Mouse (Mus musculus) fibroblast of lung, adult 2 months (primary cell): Measurements from ENCODE around the gene Zfp940.
"Not testable (repeated sequence)": the region's sequence is repeated elsewhere in the genome, so short reads cannot be mapped to it uniquely, and the experiment has no call there.

Experiments used
- DNase-seq: peaks from one replicate; pipeline ENCODE4 v3.0.0-alpha.2; 2011; ENCODE audit warnings: low read depth

The Zfp940 gene

DNA sequence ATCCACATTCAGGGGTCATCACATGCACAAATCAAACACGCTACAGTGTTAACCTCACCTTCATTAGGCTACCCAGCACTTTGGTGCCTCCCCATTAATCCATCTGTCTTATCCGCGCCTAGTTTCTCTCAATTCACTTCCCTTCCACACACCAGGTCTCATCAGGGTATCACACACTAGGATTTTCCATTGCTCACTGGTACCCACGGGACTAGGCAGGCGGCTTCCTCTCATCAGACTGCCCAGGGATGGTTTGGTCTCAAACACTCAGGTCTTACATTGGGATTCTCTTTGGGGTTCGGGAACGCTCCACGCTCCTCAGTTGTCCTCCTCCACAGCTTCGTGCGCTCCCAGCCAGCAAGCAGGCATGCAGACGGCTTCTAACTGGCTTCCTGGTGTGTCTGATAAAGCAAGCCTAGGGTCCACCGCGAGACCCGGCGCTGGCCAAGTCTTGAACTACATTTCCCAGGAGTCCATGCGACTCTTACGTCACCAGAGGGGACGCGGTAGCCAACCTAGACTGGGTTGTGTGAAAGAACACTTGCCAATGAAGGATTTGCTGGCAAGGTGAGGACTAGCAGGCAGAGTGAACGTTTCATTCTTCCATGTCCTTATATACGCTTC, at the start of gene Zfp940:
Gene Zfp940 (minus strand): TSS at position 451 of the 624 bp plus-strand sequence.
- DNase-seq, result peak; percentile 60

DNA sequence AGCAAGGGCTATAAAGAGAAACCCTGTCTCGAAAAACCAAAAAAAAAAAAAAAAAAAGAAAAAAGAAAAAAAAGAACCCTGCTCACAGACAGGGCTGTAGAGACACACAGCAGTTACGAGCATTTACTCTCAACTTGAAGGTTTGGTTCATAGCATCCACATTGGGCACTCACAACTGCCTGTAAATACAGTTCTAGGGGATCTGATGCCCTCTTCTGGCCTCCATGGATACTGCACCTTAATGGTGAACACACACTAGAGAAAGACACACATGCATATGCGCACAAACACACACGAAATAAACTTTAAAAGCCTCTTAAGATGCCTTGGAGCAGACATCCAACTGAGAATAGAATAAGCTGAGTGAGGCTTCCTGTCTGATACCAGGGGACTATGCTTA, 44.9 kb upstream of the Zfp940 start:
- no peak for DNase-seq

- DNase-seq, result no peak
Observed at GRCm38 (mm10) chr7:29892756-29893155, 39.3 kb upstream of the Zfp940 start.

- DNase-seq, result no peak
Observed at GRCm38 (mm10) chr7:29890501-29890900, 37.0 kb upstream of the Zfp940 start.

GRCm38 (mm10) chr7:29880916-29881315, 27.4 kb upstream of the Zfp940 start:
- DNase-seq, result no peak

- DNase-seq, result no peak
Observed at GRCm38 (mm10) chr7:29880056-29880455, 26.6 kb upstream of the Zfp940 start.

DNA sequence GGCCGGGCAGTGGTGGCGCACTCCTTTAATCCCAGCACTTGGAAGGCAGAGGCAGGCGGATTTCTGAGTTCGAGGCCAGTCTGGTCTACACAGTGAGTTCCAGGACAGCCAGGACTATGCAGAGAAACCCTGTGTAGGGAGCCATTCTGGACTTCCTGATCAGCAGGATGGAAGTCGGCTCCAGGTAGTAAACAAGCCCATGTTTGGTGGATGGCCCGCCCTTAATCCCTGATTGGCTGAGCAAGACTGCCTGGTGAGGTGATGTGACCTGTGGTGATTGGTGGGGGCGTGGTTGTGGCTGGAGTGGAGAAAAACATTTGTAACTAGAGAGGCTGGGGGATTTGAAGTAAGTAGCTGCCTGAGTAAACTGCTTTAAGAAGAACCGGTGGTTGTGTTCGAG, 24.1 kb upstream of the Zfp940 start:
- not testable (repeated sequence) for DNase-seq

DNA sequence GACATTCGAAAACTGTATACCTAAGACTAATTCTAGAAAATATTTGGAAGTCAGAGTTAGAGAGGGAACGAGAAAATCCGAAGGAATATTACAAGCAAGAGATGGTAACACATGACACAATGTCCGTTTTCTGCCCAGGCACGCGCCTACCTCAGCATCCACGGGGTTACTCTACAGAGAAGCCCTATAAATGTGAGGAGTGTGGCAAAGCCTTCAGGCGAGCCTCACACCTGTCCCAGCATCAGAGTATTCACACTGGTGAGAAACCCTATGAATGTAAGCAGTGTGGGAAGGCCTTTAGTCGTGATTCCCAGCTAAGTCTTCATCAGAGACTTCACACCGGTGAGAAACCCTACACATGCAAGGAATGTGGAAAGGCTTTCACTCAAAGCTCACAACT, 20.8 kb upstream of the Zfp940 start:
- no peak for DNase-seq

GRCm38 (mm10) chr7:29861660-29862059, 8.2 kb upstream of the Zfp940 start:
- DNase-seq, result no peak

DNA sequence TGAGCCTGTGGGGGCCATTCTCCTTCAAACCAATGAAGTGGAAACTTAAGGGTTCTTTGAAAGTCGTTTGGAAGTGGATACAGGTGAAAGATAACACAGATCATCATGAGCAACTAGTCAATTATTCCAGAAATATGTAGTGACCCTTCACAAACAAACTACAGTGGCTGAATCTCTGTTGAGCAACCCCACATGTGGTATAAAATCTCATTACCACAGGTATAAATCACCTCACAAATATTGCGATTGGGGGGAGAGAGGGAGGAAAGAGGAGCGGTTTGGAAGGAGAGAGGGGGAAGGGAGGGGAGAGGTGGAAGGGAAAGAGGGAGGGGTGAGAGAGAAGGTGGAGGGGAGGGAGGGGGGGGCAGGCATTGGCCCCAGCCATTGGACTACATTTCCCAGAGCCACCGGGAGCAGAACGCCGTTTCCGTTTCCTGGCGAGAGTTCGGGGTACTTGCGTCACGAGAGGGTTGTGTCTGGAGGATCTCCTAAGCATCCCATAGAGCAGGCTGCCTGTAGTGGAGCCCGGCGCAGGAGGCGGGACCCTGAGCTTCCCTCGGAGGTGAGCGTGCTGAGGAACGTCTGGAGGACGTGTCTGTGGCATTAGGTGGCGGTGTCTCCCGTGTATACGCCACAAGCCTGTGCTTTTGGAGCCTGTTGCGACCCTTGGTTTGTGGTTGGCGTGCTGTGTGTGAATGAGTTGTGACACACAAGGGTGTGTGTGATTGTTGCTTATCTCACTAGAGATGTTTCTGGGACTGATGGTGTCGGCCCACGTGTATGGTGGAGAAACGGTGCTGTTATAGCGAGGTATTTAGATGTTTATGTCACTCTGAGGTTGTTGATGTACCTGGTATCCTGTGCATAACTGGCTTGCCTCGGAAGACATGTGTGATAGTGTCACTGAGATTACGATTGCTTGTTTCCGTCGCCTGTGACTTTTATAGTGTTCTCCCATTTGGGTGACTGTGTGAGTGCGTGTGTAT, 6.4 kb upstream of the Zfp940 start, which contains the start of gene Zfp420:
Gene Zfp420 (plus strand): TSS at position 448 of the 986 bp plus-strand sequence.
- peak; percentile 75 for DNase-seq

DNA sequence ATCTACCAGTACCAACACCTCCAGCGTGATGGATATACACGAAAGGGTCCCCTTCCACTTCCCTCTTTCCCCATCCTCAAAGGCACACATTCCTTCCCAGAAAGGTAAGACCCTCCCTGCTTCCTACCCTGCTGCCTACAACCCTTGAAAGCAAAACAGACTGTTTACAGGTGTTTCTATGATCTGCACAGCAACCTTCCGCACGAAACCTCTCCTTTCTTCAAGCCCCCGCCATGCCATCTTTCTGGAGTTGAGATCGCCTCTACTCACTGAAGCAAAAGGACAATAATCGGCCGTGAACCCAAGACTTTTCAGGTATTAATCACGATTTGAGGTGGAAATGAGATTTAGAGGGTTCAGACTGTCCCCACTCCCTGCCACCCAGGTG, 644 bp downstream of the Zfp940 start:
- no peak for DNase-seq

GRCm38 (mm10) chr7:29844616-29845015, 8.9 kb downstream of the Zfp940 start:
- peak; percentile 42 for DNase-seq

- DNase-seq, result no peak
Observed at GRCm38 (mm10) chr7:29842105-29842504, 11.4 kb downstream of the Zfp940 start.

- DNase-seq, result no peak
Observed at GRCm38 (mm10) chr7:29839256-29839655, 14.2 kb downstream of the Zfp940 start.

DNA sequence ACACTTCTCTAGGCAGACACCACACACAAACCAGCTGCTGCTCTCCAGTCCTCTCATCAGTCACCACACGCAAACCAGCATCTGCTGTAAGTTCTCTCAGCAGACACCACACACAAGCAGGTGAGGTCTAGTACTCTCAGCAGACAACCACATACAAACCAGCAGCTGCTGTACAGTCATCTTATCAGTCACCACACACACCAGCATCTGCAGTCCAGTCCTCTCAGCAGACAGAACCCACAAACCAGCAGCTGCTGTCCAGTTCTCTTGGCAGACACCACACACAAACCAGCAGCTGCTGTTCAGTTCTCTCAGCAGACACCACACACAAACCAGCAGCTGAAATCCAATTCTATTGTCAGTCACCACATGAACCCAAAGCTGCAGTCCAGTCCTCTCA, 16.7 kb downstream of the Zfp940 start:
- DNase-seq, result no peak

DNA sequence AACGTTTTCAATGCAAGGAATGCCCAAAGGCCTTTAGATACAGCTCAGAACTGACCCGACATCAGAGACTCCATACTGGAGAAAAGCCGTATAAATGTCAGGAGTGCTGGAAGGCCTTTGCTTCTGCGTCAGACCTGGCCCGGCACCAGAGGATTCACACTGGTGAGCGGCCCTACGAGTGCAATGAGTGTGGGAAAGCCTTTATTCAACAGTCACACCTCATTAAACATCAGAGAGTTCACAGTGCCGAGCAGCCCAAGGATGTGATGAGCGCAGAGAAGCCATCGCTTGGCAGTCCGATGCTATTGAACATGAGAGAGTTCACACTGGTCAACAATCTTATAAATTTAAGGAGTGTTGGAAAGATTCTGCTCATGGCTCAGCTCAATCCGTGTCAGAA, 23.7 kb downstream of the Zfp940 start:
- no peak for DNase-seq

- no peak for DNase-seq
Observed at GRCm38 (mm10) chr7:29828001-29828400, 25.5 kb downstream of the Zfp940 start.

GRCm38 (mm10) chr7:29818619-29819254, 34.7 kb downstream of the Zfp940 start:
- peak; percentile 59 for DNase-seq

DNA sequence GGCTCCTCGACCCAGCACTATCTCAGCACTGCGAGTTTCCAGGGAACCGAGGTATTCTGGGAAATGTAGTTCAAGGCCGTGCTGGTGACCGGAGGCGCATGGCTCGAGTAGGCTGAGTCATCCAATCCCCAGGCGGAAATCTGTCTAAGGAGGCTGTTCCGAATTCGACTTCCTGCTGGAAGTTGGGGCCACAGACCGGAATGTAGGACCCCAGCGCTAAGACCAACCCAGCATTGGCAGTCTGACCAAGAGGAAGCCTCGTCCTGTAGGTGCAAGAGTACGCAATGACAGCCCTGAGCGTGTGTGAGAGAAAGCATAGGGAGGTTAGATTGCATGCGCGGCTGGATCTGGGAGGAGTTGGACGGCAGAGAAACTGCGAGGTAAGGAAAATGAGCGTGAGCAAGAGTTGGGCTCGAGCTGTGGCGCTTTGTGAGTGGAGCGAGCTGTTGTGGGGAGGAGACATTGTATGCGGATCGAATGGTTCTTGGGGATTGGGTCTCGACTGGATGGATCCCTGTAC, 37.5 kb downstream of the Zfp940 start, which contains the start of gene Zfp790:
Gene Zfp790 (plus strand): TSS at position 205 of the 520 bp plus-strand sequence.
- DNase-seq, result peak; percentile 93

- DNase-seq, result no peak
Observed at GRCm38 (mm10) chr7:29815061-29815784, 38.2 kb downstream of the Zfp940 start.

- DNase-seq, result no peak
Observed at GRCm38 (mm10) chr7:29814381-29814780, 39.1 kb downstream of the Zfp940 start.

DNA sequence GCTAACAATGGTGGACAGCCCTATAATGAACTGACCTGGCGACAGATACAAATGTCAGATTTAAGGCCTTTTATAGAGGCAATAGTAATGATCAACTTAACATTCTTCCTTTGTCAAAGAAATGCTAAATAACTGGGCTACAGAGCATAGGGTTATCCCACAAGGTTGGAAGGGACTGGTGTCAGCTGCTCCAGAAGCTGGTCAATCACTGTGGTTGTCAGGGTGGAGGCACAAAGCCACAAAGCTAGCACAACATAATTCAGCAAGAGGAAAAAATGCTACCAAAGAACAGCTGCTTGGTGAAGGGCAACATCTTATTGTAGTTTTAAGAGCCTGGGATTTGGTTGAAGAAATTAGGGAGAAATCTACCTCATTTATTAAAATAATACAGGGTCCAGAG, 41.2 kb downstream of the Zfp940 start:
- no peak for DNase-seq
